Mouse (Mus musculus) liver, postnatal 0 days (tissue): ENCODE measurements at regions not wholly inside any gene's neighbourhood (a gene's known extent, or its start where the extent isn't known, plus 50 kb on each side); places are given as distances from the start of the nearest gene placed in this dataset.

ENCODE experiments used
- CTCF ChIP-seq: sonication (generic); IDR thresholded peaks from 2 replicates; pipeline ENCODE4 v1.5.1; 2016; ENCODE audit warnings: antibody characterized with exemption, low read depth
- EP300 ChIP-seq: IDR thresholded peaks from 2 replicates; pipeline ENCODE4 v1.6.1; 2016; ENCODE audit warnings: antibody characterized with exemption, low read depth, mild to moderate bottlenecking

- TF ChIP-seq EP300 (no peak), CTCF (no peak)
Measured at GRCm38 (mm10) chr2:75422798-75423685, 236.0 kb upstream of the Hnrnpa3 start.
